Mouse (Mus musculus) heart, adult 2 months (tissue): ENCODE measurements around the gene Nfkbib.

Experiments used
- CTCF ChIP-seq: fragments of 200-600 bp; IDR thresholded peaks from 2 replicates; pipeline ENCODE4 v1.8.1; 2022; ENCODE audit warnings: antibody characterized with exemption, mild to moderate bottlenecking, moderate library complexity
- EP300 ChIP-seq: fragments of 200-500 bp; IDR thresholded peaks from 2 replicates; pipeline ENCODE4 v1.6.1; 2011; ENCODE audit warnings: low read depth, low read length, control low read depth; ENCODE audit not compliant: insufficient read depth
- POLR2A ChIP-seq: fragments of 200-500 bp; IDR thresholded peaks from 2 replicates; pipeline ENCODE4 v1.6.1; 2011; ENCODE audit warnings: mild to moderate bottlenecking, low read depth, low read length, control low read depth; ENCODE audit not compliant: insufficient read depth

DNA sequence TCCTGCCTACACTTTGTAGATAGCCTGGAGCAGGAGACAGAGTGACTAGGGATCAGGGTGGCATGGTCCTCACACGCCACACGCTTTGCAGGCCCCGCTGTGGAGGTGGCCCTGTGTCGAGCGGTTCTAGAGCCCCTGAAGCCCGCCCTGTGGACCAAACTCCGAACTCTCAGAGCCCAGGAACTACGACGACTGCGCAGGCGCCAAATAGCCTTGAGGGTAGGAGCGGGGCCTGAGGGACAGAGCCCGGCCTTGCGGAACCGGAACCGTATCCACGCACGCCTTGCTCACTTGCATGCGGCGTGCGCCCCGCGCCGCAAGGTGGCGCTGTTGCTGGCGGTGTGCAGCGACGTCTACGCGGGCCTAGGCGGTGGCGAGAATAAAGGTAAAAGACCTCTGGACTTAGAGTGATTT, 29.3 kb upstream of the Nfkbib start:
- TF ChIP-seq CTCF (no peak), EP300 (peak; percentile 92; the same call in 1 of the 2 replicates), POLR2A (peak; percentile 55)
